Mouse (Mus musculus): Measurements from ENCODE around the gene Tex2.
"Not testable (repeated sequence)": the region's sequence is repeated elsewhere in the genome, so short reads cannot be mapped to it uniquely, and the experiment has no call there.

The Tex2 gene

DNA sequence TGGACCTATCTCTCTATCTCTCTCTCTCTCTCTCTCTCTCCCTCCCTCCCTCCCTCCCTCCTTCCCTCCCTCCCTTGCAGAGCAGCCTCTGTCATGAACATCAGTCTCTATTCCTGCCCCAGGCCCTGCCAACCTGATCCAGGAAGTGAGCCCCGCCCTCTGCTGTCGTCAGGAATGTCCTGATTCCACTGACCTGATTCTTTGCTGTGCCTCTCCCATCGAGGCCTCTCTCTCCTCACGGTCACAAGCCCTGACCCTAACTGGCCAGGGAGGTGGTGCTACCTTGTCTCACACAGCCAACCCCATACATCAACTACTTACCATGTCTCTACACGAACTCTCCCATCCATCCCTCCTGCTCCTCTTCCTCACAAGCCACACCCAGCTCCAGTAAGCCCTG is 33.3 kb downstream of the Tex2 start:
- DNase-seq (ENCODE audit: low spot score in 2 of 2): no peak

GRCm38 (mm10) chr11:106579146-106579545 is 34.1 kb downstream of the Tex2 start:
- no peak for DNase-seq (ENCODE audit: low spot score in 2 of 2)

DNA sequence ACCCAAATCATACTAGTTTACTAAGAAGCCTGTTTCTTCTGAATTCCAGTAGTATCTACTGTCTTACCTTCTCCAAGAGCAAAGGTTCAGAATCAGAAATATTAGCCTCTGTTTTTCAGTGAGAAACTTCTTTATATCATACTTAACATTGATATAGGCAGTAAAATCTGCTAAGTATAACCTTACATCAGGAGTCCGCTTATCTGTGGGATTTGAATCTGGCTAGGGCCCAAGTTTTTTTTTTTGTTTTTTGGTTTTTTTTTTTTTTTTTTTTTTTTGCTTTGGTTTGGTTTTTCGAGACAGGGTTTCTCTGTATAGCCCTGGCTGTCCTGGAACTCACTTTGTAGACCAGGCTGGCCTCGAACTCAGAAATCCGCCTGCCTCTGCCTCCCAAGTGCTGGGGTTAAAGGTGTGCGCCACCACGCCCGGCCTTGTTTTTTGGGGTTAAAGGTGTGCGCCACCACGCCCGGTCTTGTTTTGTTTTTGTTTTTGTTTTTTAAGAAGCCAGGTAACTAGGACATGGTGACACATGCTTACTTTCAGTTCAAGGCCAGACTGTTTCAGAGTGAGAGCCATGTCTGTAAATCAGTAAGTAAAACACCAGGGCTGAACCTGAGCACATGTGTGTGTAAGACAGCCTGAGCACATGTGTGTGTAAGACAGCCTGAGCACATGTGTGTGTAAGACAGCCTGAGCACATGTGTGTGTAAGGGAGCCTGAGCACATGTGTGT is 35.4 kb downstream of the Tex2 start:
- DNase-seq (ENCODE audit: low spot score in 2 of 2): not testable (repeated sequence)

DNA sequence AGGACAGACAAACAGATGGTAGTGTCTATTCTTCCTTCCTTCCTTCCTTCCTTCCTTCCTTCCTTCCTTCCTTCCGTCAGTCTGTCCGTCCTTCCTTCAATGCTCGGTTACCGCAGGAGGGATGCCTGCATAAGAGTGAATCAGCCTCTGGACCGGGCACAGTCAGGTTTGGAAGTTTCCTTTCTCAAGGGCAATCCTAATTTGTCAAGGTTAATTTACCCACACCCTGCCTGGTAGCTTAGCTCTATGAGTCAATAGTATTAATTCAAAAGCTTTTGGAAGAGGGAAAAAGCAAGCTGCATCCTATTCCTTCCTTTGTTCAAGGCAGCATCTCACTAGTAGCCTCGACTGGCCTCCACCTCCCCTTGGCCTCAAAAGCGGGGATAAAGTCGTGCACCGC is 38.8 kb downstream of the Tex2 start:
- DNase-seq (ENCODE audit: low spot score in 2 of 2): no peak

DNA sequence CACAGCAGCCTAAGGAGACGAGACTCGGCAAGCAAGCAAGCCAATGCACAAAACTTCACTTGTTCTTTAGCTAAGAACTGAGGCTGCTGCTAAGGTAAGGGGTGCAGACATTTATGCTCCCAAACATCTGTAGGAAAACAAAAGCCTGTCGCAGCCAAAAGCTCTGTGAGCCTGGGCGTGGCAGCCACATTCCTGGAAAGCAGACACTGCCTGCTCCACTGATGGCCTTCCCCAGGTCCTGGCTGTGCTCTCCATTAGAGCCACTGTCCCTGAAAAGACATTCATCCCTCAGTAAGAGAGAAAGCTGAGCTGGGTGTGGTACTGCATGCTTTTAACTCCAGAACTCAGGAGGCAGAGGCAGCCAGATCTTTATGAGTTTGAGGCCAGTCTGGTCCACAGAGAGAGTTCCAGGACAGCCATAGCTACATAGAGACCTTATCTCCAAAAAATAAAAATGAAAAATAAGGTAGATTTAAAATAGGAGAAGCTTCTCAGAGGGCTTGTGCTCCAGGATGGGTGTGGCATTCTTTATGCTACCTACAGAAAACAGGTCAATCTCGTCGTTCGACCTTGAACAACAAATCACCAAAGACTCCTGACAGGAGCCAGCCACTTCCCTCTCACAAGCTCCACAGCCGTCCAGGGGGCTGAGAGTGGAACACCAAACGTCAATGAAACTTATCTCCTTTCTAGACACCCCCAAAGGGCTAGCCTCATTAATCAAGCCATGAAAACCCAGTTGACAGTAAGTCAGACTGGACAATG is 39.6 kb downstream of the Tex2 start:
- DNase-seq (ENCODE audit: low spot score in 2 of 2): no peak

- no peak for DNase-seq (ENCODE audit: low spot score in 2 of 2)
Measured at GRCm38 (mm10) chr11:106572958-106573357, 40.3 kb downstream of the Tex2 start.

DNA sequence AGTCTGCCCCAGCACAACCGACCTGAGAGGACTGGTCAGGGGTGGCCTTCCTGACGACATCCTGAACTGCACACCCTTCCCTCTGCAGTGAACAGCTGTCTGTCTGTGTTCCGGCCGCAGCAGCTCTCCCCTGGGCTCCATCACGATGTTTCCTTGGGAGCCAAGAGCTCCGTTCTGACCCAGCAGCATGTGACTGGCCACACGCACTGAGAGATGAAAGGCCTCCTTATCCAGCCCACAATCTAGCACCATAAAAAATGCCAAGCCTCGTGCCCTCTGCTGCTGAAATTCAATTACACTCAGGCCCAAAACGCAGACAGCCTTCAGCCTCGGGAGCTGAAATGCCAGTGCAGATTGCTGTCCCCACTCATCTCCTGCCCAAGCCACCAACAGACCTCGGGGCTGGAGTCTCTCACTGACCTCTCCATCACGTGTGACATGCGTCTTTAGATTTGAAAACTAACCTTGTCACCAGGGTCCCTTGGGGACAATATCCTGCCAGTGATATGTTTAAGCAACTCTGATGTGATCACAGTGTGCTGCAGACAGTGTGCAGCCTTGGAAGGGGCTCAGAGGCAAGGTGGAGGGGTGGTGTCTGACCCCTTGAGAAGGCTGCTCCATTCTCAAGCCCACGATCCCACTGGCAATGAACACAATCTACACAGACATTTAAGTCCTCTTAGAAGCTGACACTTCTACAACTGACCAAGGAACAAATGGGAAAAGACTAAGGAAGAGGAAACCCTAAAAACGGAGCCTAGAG is 41.0 kb downstream of the Tex2 start:
- DNase-seq (ENCODE audit: low spot score in 2 of 2): peak in 1 of 2 experiments; percentile 51

DNA sequence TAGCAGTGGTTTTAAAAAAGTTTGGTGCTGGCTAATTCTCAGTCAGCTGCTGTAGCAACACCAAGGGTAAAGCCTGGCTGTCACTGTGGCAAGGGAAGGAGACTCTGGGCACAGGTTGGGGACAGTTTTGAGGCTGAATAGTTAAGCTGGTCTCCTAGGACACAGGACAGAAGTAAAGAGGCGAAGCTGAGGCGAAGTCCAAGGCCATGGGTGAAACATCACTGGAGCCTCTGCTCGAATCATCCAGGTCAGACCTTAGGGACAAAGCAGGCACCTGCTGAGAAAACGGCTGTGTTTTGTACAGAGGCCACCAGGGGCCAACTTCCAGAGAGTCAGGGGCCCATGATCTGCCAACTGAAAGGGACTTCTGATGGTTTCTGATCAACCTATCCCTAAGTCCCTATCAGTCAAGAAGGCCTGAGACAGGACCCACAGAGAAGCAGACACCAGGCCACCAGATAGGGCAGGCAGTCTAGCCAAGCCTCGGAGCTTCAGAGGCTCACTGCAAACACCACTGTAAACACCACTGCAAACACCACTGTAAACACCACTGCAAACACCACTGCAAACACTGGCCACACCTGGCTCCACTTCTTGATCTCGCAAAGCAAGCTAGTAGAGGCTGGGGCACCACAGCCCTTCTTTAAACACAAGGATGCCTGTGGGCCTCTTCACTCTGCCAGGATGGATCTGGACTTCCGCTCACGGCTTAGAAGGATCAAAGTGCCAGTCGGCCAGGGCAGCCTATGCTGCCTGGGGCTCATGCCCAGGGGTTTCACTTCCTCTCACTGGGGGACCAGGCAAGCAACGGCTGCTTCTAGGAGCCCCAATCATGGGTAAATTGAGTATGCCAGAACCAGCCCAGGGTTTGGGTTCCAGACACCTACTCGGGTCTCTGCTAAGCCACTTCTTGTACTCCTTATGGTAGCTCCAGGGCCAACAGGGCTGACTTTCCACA is 41.9 kb downstream of the Tex2 start:
- DNase-seq (ENCODE audit: low spot score in 2 of 2): no peak

DNA sequence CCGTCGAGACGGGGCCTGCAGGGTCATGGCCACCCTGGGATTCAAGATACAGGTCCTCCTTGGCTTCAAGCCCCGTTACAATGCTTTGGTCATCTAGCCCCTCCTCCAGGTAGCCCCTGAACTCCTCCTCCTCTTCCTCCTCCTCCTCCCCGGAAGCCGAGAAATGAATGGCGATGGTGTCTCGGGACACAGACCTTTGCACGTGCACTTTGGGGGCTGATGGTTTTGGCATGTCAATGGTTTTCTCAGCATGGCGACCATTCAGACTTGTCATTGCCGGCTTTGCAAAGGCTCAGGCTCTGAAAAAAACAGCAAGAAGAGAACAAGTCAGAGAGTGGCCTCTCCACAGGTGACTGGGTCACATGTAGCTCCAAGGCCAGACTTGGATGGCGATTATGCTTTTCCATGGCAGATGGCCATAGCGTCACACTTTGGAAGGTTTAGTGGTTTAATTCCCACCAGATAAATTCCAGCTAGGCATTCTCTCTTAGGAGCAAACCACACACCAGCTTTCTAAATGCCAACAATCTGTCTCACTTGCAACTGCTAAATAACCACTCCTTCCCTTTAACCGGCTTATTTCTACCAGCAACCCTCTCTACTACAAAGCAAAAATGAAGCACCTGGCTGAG is 44.8 kb downstream of the Tex2 start:
- DNase-seq (ENCODE audit: low spot score in 2 of 2): no peak

DNA sequence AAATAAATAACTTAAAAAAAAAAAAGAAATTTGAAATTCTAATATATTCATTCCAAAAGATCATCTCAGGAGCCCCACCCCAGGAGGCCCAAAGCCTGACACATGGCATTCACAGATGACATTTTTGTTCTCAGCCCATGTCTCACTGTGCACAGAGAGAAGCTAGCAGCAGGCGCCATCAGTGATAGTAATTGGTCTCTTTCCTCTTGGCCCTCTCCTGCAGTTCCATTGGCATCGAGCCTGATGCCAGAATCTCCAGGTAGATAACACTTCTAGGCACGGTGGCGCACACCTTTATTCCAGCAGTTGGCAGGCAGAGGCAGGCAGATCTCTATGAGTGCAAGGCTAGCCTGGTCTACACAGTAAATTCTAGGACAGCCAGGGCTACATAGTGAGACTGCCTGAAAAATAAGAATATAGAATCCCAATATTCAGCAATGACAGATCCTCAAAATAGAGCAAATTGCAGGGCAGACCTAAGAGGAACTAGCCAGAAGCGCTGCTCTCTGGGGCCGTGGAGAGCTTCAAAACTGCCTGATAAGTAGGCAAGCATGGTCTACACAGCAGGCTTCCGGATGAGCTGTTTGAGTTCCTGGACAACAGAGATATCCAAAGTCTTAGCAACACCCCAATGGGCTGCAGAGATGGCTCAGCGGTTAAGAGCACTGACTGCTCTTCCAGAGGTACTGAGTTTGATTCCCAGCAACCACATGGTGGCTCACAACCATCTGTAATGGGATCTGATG is 47.0 kb downstream of the Tex2 start:
- DNase-seq (ENCODE audit: low spot score in 2 of 2): no peak

- peak; percentile 74 to 76 for DNase-seq (ENCODE audit: low spot score in 2 of 2)
Measured at GRCm38 (mm10) chr11:106564261-106564660, 49.0 kb downstream of the Tex2 start.

DNA sequence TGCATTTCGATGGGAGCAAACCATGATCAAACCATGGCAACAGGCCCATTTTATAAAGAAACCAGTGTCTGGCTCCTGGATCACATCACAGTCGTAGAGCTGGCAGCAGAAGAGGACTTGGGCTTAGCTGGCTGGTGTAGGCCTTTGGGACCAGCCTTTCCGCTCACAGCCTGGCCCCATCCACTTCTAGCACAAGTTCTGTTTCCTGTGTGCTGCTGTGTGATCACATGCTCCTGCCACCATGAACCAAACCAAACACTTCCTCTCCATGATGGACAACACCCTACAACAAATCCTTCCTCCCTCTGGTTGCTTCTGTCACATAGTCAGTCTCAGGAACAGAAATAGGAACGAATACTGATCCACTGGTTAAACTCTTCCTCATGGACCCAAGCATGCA is 50.5 kb downstream of the Tex2 start:
- DNase-seq (ENCODE audit: low spot score in 2 of 2): no peak

DNA sequence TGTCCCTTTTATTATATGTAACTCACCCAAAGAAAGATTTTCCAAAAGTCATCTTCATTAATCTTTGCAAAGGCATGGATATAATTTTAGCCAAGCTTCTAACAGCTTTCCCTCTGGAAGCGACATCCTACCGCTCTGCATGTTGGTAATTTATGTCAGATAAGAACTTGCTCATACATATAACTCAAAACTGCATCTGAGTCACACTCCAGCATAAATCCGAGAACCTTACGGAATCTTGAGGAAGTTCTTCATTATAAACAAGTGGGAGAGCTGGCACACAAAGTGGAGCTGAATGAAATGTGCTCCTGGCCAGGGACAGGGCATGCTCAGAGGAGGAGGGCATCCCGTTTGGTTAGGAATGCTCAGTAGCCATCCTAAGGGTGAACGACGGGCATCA is 53.5 kb downstream of the Tex2 start:
- DNase-seq (ENCODE audit: low spot score in 2 of 2): peak in 1 of 2 experiments; percentile 34

GRCm38 (mm10) chr11:106558008-106558407 is 55.2 kb downstream of the Tex2 start:
- no peak for DNase-seq (ENCODE audit: low spot score in 2 of 2)

- no peak for DNase-seq (ENCODE audit: low spot score in 2 of 2)
Measured at GRCm38 (mm10) chr11:106557398-106557797, 55.8 kb downstream of the Tex2 start.

DNA sequence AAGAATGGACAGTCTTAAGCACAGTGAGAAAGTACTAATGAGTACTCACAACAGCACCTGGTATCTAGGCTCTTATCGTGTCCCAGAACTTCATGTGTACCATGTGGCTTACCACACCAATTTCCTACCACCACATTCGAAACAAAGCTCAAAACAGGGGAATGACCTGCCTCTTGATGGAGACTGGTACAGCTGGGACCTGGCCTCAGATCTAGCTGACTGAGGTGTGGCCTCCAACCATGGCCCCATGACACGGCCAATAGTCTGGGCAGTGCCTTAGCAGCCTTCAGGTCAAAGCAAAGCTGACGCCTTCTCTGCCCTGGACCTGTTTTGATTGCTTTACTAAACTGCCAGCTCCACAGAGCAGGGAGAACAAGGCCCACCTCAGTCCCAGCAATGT is 56.5 kb downstream of the Tex2 start:
- DNase-seq (ENCODE audit: low spot score in 2 of 2): no peak

- no peak for DNase-seq (ENCODE audit: low spot score in 2 of 2)
Measured at GRCm38 (mm10) chr11:106555805-106556615, 57.2 kb downstream of the Tex2 start.

- no peak for DNase-seq (ENCODE audit: low spot score in 2 of 2)
Measured at GRCm38 (mm10) chr11:106550398-106550797, 62.8 kb downstream of the Tex2 start.

GRCm38 (mm10) chr11:106546081-106546480 is 67.1 kb downstream of the Tex2 start:
- DNase-seq (ENCODE audit: low spot score in 2 of 2): no peak

Data from right cerebral cortex, postnatal 36 days (tissue).